Mouse (Mus musculus) olfactory bulb, adult 2 months (tissue): ENCODE measurements around the gene Pou2f2.

Experiments
- CTCF ChIP-seq: fragments of 200-500 bp; IDR thresholded peaks from 2 replicates; pipeline ENCODE4 v1.5.1; 2012; ENCODE audit warnings: low read depth, mild to moderate bottlenecking, low read length, moderate library complexity; ENCODE audit not compliant: insufficient read depth
- POLR2A ChIP-seq: fragments of 200-500 bp; IDR thresholded peaks from 2 replicates; pipeline ENCODE4 v1.6.1; 2012; ENCODE audit warnings: mild to moderate bottlenecking, low read depth, low read length, moderate library complexity; ENCODE audit not compliant: insufficient read depth

GRCm38 (mm10) chr7:25172669-25173068 is 6.9 kb downstream of the Pou2f2 start:
- TF ChIP-seq POLR2A: no peak
- no peak for TF ChIP-seq CTCF
